Mouse (Mus musculus): ENCODE data around the gene Grik5.

The Grik5 gene

GRCm38 (mm10) chr7:24985799-24986198 lies 86.3 kb downstream of the Grik5 start:
- DNase-seq (ENCODE audit: low read depth) = peak; percentile 42

- DNase-seq (ENCODE audit: low read depth) = no peak
These were observed 87.8 kb downstream of the Grik5 start for GRCm38 (mm10) chr7:24984307-24984706.

GRCm38 (mm10) chr7:24983396-24983795 lies 88.8 kb downstream of the Grik5 start:
- no peak for DNase-seq (ENCODE audit: low read depth)

- DNase-seq (ENCODE audit: low read depth) = no peak
These were observed 91.7 kb downstream of the Grik5 start for GRCm38 (mm10) chr7:24980439-24980838.

- DNase-seq (ENCODE audit: low read depth) = peak; percentile 74
These were observed 93.4 kb downstream of the Grik5 start for GRCm38 (mm10) chr7:24978781-24979180.

- DNase-seq (ENCODE audit: low read depth) = peak; percentile 88
These were observed 97.1 kb downstream of the Grik5 start for GRCm38 (mm10) chr7:24974893-24975595.

- DNase-seq (ENCODE audit: low read depth) = no peak
These were observed 98.2 kb downstream of the Grik5 start for GRCm38 (mm10) chr7:24973902-24974301.

GRCm38 (mm10) chr7:24973208-24973607 lies 98.9 kb downstream of the Grik5 start:
- DNase-seq (ENCODE audit: low read depth) = no peak

- DNase-seq (ENCODE audit: low read depth) = peak; percentile 98
These were observed 99.9 kb downstream of the Grik5 start, which contains the start of gene Rabac1 for GRCm38 (mm10) chr7:24971972-24972893. Gene Rabac1 (minus strand): TSS chr7:24972754.

- DNase-seq (ENCODE audit: low read depth) = peak; percentile 79
These were observed 100.7 kb downstream of the Grik5 start for GRCm38 (mm10) chr7:24971261-24971971.

GRCm38 (mm10) chr7:24970341-24970740 lies 101.8 kb downstream of the Grik5 start:
- no peak for DNase-seq (ENCODE audit: low read depth)

GRCm38 (mm10) chr7:24969805-24970204 lies 102.3 kb downstream of the Grik5 start:
- DNase-seq (ENCODE audit: low read depth) = no peak

GRCm38 (mm10) chr7:24968463-24968862 lies 103.7 kb downstream of the Grik5 start:
- DNase-seq (ENCODE audit: low read depth) = no peak

GRCm38 (mm10) chr7:24967966-24968365 lies 104.2 kb downstream of the Grik5 start:
- DNase-seq (ENCODE audit: low read depth) = no peak

GRCm38 (mm10) chr7:24964897-24965535 lies 107.1 kb downstream of the Grik5 start:
- DNase-seq (ENCODE audit: low read depth) = peak; percentile 76

GRCm38 (mm10) chr7:24964288-24964687 lies 107.9 kb downstream of the Grik5 start:
- no peak for DNase-seq (ENCODE audit: low read depth)

All from 416B (cell line).